Mouse (Mus musculus): ENCODE measurements around the gene Itfg2.

GRCm38 (mm10) chr6:128376371-128377085 is 48.2 kb downstream of the Itfg2 start:
- no peak for TF ChIP-seq CTCF (conservative IDR thresholded peaks at IDR 0.05; ENCODE audit: insufficient read depth, insufficient read length, low read depth, low read length)
- no peak for TF ChIP-seq POLR2A (IDR thresholded peaks at IDR 0.05; ENCODE audit: low read depth, low read length)
